Mouse (Mus musculus) kidney, embryonic 14.5 days (tissue): Measurements from ENCODE around the gene Cavin3. TPM values are rescaled to one million over a fixed set of nuclear protein-coding genes. Genes with fewer than 3 reads are reported as not detected.
"Not testable (repeated sequence)": the region's sequence is repeated elsewhere in the genome, so short reads cannot be mapped to it uniquely, and the experiment has no call there.

Experiments
- ATAC-seq: fragments of 200-750 bp; cut with Nextera tagmentation; 2 replicates; pipeline ENCODE4 v1.8.0; 2017; ENCODE audit warnings: moderate number of reproducible peaks, mild to moderate bottlenecking, moderate TSS enrichment, moderate library complexity; ENCODE audit not compliant: low FRiP score, low TSS enrichment
- H3K27ac ChIP-seq: fragments of 300-500 bp; sonication (generic); 2 replicates; pipeline ENCODE4 v1.5.1; 2014; ENCODE audit warnings: low read depth, mild to moderate bottlenecking, low read length, moderate library complexity, mixed read lengths
- H3K27me3 ChIP-seq: fragments of 300-500 bp; sonication (generic); 2 replicates; pipeline ENCODE4 v1.6.1; 2014; ENCODE audit warnings: mild to moderate bottlenecking, low read length; ENCODE audit not compliant: control insufficient read depth, insufficient read depth
- H3K36me3 ChIP-seq: fragments of 300-500 bp; sonication (generic); 2 replicates; pipeline ENCODE4 v1.6.1; 2014; ENCODE audit warnings: low read length, mixed read lengths; ENCODE audit not compliant: control insufficient read depth, insufficient read depth
- H3K4me1 ChIP-seq: fragments of 300-500 bp; sonication (generic); 2 replicates; pipeline ENCODE4 v1.6.1; 2014; ENCODE audit warnings: low read length, mixed read lengths; ENCODE audit not compliant: control insufficient read depth, insufficient read depth
- H3K4me2 ChIP-seq: fragments of 300-500 bp; sonication (generic); replicated peaks from 2 replicates; pipeline ENCODE4 v1.6.1; 2014; ENCODE audit warnings: low read depth, mild to moderate bottlenecking, low read length
- H3K4me3 ChIP-seq: fragments of 300-500 bp; sonication (generic); 2 replicates; pipeline ENCODE4 v1.5.1; 2014; ENCODE audit warnings: mild to moderate bottlenecking, low read length
- H3K9ac ChIP-seq: fragments of 300-500 bp; sonication (generic); 2 replicates; pipeline ENCODE4 v1.6.1; 2014; ENCODE audit warnings: low read depth, mild to moderate bottlenecking, low read length, moderate library complexity
- H3K9me3 ChIP-seq: fragments of 300-500 bp; sonication (generic); 2 replicates; pipeline ENCODE4 v1.6.1; 2016; ENCODE audit warnings: low read length; ENCODE audit not compliant: control insufficient read depth
- WGBS: fragments of 180-500 bp; shearing (Covaris S2); extraction: QIAGEN DNeasy Blood & Tissue Kit; methylation state at CpG from one replicate; pipeline ENCODE4 v1.1.7; 2014; 5-methylcytosine and 5-hydroxymethylcytosine counted together
- polyA plus RNA-seq: library from polyadenylated mRNA; unstranded; fragments of >200 nt; fragmentation: Nextera tagmentation; extraction: Ambion mirVana; gene quantifications from 2 replicates; pipeline ENCODE4 v1.2.1, GENCODE M21; 2014

Gene Cavin3
- polyA plus RNA-seq, 1 experiment from 2014 or later, result 48.0 TPM

GRCm38 (mm10) chr7:105476683-105477432 lies 5.2 kb downstream of the Cavin3 start:
- Histone ChIP-seq H3K36me3 (no peaks in the 10 kb centered on the region), H3K27ac (no peak overlapping the region), H3K4me1 (no peaks in the 10 kb centered on the region), H3K9me3 (no peaks in the 10 kb centered on the region), H3K9ac (no peak overlapping the region), H3K4me3 (no peak overlapping the region), H3K27me3 (no peaks in the 10 kb centered on the region), H3K4me2 (no peak overlapping the region)
- no peak for ATAC-seq
- 80% methylated on average over 10 of the region's 10 CpGs for WGBS

- H3K27ac ChIP-seq, result no peak overlapping the region
- no peak for ATAC-seq
- H3K27me3 ChIP-seq, result no peaks in the 10 kb centered on the region
- no peaks in the 10 kb centered on the region for H3K36me3 ChIP-seq
- H3K9ac ChIP-seq, result no peak overlapping the region
- WGBS, result 81% methylated on average over 7 of the region's 7 CpGs
- no peaks in the 10 kb centered on the region for H3K4me1 ChIP-seq
- H3K4me2 ChIP-seq, result no peak overlapping the region
- no peak overlapping the region for H3K4me3 ChIP-seq
- H3K9me3 ChIP-seq, result no peaks in the 10 kb centered on the region
Measured at GRCm38 (mm10) chr7:105475396-105475949, 6.6 kb downstream of the Cavin3 start.

- Histone ChIP-seq H3K4me1 (no peaks in the 10 kb centered on the region), H3K36me3 (no peaks in the 10 kb centered on the region), H3K9ac (no peak overlapping the region), H3K9me3 (no peaks in the 10 kb centered on the region), H3K27ac (no peak overlapping the region), H3K27me3 (no peaks in the 10 kb centered on the region), H3K4me2 (no peak overlapping the region), H3K4me3 (no peak overlapping the region)
- WGBS, result 64% methylated on average over 4 of the region's 4 CpGs
- ATAC-seq, result no peak
Measured at GRCm38 (mm10) chr7:105474771-105475315, 7.3 kb downstream of the Cavin3 start.

GRCm38 (mm10) chr7:105472607-105473006 lies 9.5 kb downstream of the Cavin3 start:
- Histone ChIP-seq H3K9me3 (no peaks in the 10 kb centered on the region), H3K27ac (no peak overlapping the region), H3K4me1 (no peaks in the 10 kb centered on the region), H3K27me3 (no peaks in the 10 kb centered on the region), H3K4me3 (no peak overlapping the region), H3K36me3 (no peaks in the 10 kb centered on the region), H3K4me2 (no peak overlapping the region), H3K9ac (no peak overlapping the region)
- WGBS, result 33% methylated on average over 1 of the region's 1 CpGs
- no peak for ATAC-seq

GRCm38 (mm10) chr7:105465505-105465904 lies 16.6 kb downstream of the Cavin3 start:
- H3K4me3 ChIP-seq, H3K9ac ChIP-seq, H3K4me1 ChIP-seq, H3K27me3 ChIP-seq, H3K9me3 ChIP-seq, ATAC-seq, H3K27ac ChIP-seq, H3K4me2 ChIP-seq, H3K36me3 ChIP-seq: not testable (repeated sequence)
- 75% methylated on average over 5 of the region's 5 CpGs for WGBS

GRCm38 (mm10) chr7:105458546-105458945 lies 23.6 kb downstream of the Cavin3 start:
- no peak overlapping the region for H3K27ac ChIP-seq
- H3K4me3 ChIP-seq, result no peak overlapping the region
- H3K27me3 ChIP-seq, result no peaks in the 10 kb centered on the region
- H3K9ac ChIP-seq, result no peak overlapping the region
- no peaks in the 10 kb centered on the region for H3K4me1 ChIP-seq
- H3K4me2 ChIP-seq, result no peak overlapping the region
- no peaks in the 10 kb centered on the region for H3K36me3 ChIP-seq
- H3K9me3 ChIP-seq, result no peaks in the 10 kb centered on the region
- no peak for ATAC-seq

- H3K27me3 ChIP-seq, H3K4me1 ChIP-seq, ATAC-seq, H3K4me2 ChIP-seq, H3K9ac ChIP-seq, H3K4me3 ChIP-seq, H3K27ac ChIP-seq, H3K9me3 ChIP-seq, H3K36me3 ChIP-seq: not testable (repeated sequence)
- WGBS, result 84% methylated on average over 4 of the region's 4 CpGs
Measured at GRCm38 (mm10) chr7:105453345-105453744, 28.8 kb downstream of the Cavin3 start.

- no peak overlapping the region for H3K4me2 ChIP-seq
- H3K27ac ChIP-seq, result no peak overlapping the region
- no peaks in the 10 kb centered on the region for H3K4me1 ChIP-seq
- ATAC-seq, result no peak
- no peaks in the 10 kb centered on the region for H3K9me3 ChIP-seq
- no peak overlapping the region for H3K9ac ChIP-seq
- no peaks in the 10 kb centered on the region for H3K36me3 ChIP-seq
- WGBS, result 62% methylated on average over 3 of the region's 3 CpGs
- H3K4me3 ChIP-seq, result no peak overlapping the region
- H3K27me3 ChIP-seq, result no peaks in the 10 kb centered on the region
Measured at GRCm38 (mm10) chr7:105445076-105445475, 37.0 kb downstream of the Cavin3 start.

GRCm38 (mm10) chr7:105441426-105441825 lies 40.7 kb downstream of the Cavin3 start:
- Histone ChIP-seq H3K4me3 (no peak overlapping the region), H3K9me3 (no peaks in the 10 kb centered on the region), H3K4me2 (no peak overlapping the region), H3K27me3 (no peaks in the 10 kb centered on the region), H3K27ac (no peak overlapping the region), H3K36me3 (no peaks in the 10 kb centered on the region), H3K4me1 (no peaks in the 10 kb centered on the region), H3K9ac (no peak overlapping the region)
- ATAC-seq, result no peak
- 60% methylated on average over 4 of the region's 4 CpGs for WGBS
